Mouse (Mus musculus) midbrain, embryonic 16.5 days (tissue): ENCODE measurements around the gene Rpusd1. TPM values are rescaled to one million over a fixed set of nuclear protein-coding genes. Genes with fewer than 3 reads are reported as not detected.

Source experiments
- ATAC-seq: fragments of 200-750 bp; cut with Nextera tagmentation; 2 replicates; pipeline ENCODE4 v1.8.0; 2017; ENCODE audit warnings: moderate TSS enrichment
- H3K27ac ChIP-seq: fragments of 300-500 bp; sonication (generic); 2 replicates; pipeline ENCODE4 v1.5.1; 2014; ENCODE audit warnings: mild to moderate bottlenecking, low read length, mixed read lengths
- H3K27me3 ChIP-seq: fragments of 300-500 bp; sonication (generic); 2 replicates; pipeline ENCODE4 v1.6.1; 2014; ENCODE audit warnings: low read depth, low read length, mixed read lengths; ENCODE audit not compliant: control insufficient read depth, insufficient read depth
- H3K36me3 ChIP-seq: fragments of 300-500 bp; sonication (generic); 2 replicates; pipeline ENCODE4 v1.6.1; 2014; ENCODE audit warnings: mild to moderate bottlenecking, low read length, moderate library complexity, mixed read lengths; ENCODE audit not compliant: control insufficient read depth, insufficient read depth
- H3K4me1 ChIP-seq: fragments of 300-500 bp; sonication (generic); 2 replicates; pipeline ENCODE4 v1.6.1; 2014; ENCODE audit warnings: mild to moderate bottlenecking, low read length, mixed read lengths; ENCODE audit not compliant: control insufficient read depth, insufficient read depth
- H3K4me2 ChIP-seq: fragments of 300-500 bp; sonication (generic); 2 replicates; pipeline ENCODE4 v1.6.1; 2014; ENCODE audit warnings: mild to moderate bottlenecking, low read length, mixed read lengths
- H3K4me3 ChIP-seq: fragments of 300-500 bp; sonication (generic); 2 replicates; pipeline ENCODE4 v1.5.1; 2014; ENCODE audit warnings: low read depth, mild to moderate bottlenecking, low read length, moderate library complexity, mixed read lengths
- H3K9ac ChIP-seq: fragments of 300-500 bp; sonication (generic); 2 replicates; pipeline ENCODE4 v1.6.1; 2014; ENCODE audit warnings: low read depth, low read length, mixed read lengths
- H3K9me3 ChIP-seq: fragments of 300-500 bp; sonication (generic); replicated peaks from 2 replicates; pipeline ENCODE4 v1.6.1; 2014; ENCODE audit warnings: mild to moderate bottlenecking, low read length, mixed read lengths; ENCODE audit not compliant: control insufficient read depth, poor library complexity, severe bottlenecking
- WGBS: fragments of 180-500 bp; shearing (Covaris S2); extraction: QIAGEN DNeasy Blood & Tissue Kit; methylation state at CpG from one replicate; pipeline ENCODE4 v1.1.7; 2014; 5-methylcytosine and 5-hydroxymethylcytosine counted together
- polyA plus RNA-seq: library from polyadenylated mRNA; unstranded; fragments of >200 nt; fragmentation: Nextera tagmentation; extraction: Ambion mirVana; gene quantifications from 2 replicates; pipeline ENCODE4 v1.2.1, GENCODE M21; 2015

Gene Rpusd1
- polyA plus RNA-seq, 1 experiment from 2014 or later = 26.8 TPM

DNA sequence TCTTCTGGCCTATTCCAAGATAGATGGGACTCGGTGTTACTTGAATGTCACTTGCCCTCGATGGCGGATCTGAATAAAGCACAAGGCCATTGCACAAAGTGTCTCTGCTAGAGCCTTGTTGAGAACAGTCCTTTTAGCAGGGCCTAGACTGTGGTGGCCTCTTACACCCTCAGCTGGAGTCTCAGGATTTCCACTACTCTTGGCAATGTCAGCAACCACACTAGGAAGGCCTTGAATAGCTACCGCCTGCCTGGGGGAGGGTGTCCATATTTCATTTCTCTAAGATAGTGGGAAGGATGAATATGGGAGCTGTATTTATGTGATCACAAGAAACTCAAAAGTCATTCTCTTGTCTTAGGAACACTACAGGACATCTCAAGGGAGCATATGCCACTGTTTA is 20.8 kb downstream of the Rpusd1 start:
- no peak overlapping the region for H3K9ac ChIP-seq
- ATAC-seq = no peak
- no peak overlapping the region for H3K4me3 ChIP-seq
- no peaks in the 10 kb centered on the region for H3K36me3 ChIP-seq
- 96% methylated on average over 4 of the region's 4 CpGs for WGBS
- no peaks in the 10 kb centered on the region for H3K27me3 ChIP-seq
- H3K4me2 ChIP-seq = no peak overlapping the region
- no peaks in the 10 kb centered on the region for H3K9me3 ChIP-seq
- peaks cover 4% of the 10 kb centered on the region; the same call in 1 of the 2 replicates for H3K4me1 ChIP-seq
- H3K27ac ChIP-seq = no peak overlapping the region

DNA sequence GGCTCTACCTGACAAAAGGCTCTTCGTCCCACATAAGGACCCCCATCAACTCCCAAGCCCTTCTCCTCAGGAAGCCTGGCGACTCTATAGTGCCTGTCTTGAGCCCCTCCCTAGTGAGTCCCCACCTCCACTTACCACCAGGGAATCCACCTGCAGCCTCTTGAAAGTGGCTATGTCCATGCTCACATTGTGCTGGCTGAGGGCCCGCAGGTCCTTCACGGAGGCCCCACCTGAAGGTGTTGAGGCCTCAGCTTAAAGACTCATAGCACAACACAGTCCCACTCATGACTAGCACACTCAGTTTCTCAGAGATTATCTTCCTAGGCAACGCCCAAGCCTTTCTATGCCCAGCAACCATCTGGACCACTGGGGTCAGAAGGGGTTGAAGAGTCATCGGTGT is 21.8 kb downstream of the Rpusd1 start:
- Histone ChIP-seq H3K9me3 (no peaks in the 10 kb centered on the region), H3K9ac (no peak overlapping the region), H3K4me2 (no peak overlapping the region), H3K4me1 (peaks cover 4% of the 10 kb centered on the region; the same call in 1 of the 2 replicates), H3K36me3 (no peaks in the 10 kb centered on the region), H3K27me3 (no peaks in the 10 kb centered on the region), H3K4me3 (no peak overlapping the region), H3K27ac (no peak overlapping the region)
- ATAC-seq = no peak
- 92% methylated on average over 6 of the region's 6 CpGs for WGBS

- Histone ChIP-seq H3K9me3 (no peaks in the 10 kb centered on the region), H3K4me2 (no peak overlapping the region), H3K4me1 (peaks cover 4% of the 10 kb centered on the region; the same call in 1 of the 2 replicates), H3K9ac (no peak overlapping the region), H3K4me3 (no peak overlapping the region), H3K27me3 (no peaks in the 10 kb centered on the region), H3K27ac (no peak overlapping the region), H3K36me3 (no peaks in the 10 kb centered on the region)
- ATAC-seq = no peak
- 44% methylated on average over 5 of the region's 5 CpGs for WGBS
Measured at GRCm38 (mm10) chr17:25751446-25751845, 24.0 kb downstream of the Rpusd1 start.

DNA sequence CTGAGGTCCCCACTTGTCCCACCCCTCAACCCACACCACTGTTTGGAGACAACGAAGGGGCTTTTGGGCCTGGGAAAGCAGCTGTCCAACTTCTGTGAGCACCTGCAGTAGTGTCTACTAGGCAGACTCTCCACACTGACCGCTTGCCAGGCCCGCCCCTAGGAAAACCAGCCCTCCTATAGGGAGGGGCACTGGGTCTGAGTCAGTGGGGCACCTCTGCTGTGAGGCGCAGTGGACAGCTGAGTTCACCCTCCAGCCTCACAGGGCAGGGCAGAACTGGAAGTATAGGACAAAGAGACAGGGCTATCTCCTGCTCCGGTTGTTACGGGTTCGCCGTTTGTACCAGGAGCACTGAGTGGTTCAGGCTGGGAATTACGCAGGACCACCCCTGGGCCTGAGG is 26.8 kb downstream of the Rpusd1 start, which contains the start of gene Msln:
Gene Msln (minus strand): TSS at position 138 of the 400 bp plus-strand sequence.
- Histone ChIP-seq H3K36me3 (no peaks in the 10 kb centered on the region), H3K9me3 (no peaks in the 10 kb centered on the region), H3K4me1 (peaks cover 4% of the 10 kb centered on the region; the same call in 1 of the 2 replicates), H3K4me2 (no peak within 1 kb of the TSS), H3K27ac (no peak within 1 kb of the TSS), H3K27me3 (no peaks in the 10 kb centered on the region), H3K4me3 (no peak within 1 kb of the TSS), H3K9ac (no peak within 1 kb of the TSS)
- WGBS = 84% methylated on average over 9 of the region's 9 CpGs
- ATAC-seq = no peak

- Histone ChIP-seq H3K27ac (no peak overlapping the region), H3K4me3 (no peak overlapping the region), H3K36me3 (no peaks in the 10 kb centered on the region), H3K27me3 (0 out of 2 replicates have a peak, but pooled peaks cover under 1% of the 10 kb centered on the region), H3K4me1 (peaks cover 4% of the 10 kb centered on the region; the same call in 1 of the 2 replicates), H3K9ac (no peak overlapping the region), H3K9me3 (no peaks in the 10 kb centered on the region), H3K4me2 (no peak overlapping the region)
- no peak for ATAC-seq
- 76% methylated on average over 4 of the region's 4 CpGs for WGBS
Measured at GRCm38 (mm10) chr17:25755086-25755485, 27.6 kb downstream of the Rpusd1 start.

DNA sequence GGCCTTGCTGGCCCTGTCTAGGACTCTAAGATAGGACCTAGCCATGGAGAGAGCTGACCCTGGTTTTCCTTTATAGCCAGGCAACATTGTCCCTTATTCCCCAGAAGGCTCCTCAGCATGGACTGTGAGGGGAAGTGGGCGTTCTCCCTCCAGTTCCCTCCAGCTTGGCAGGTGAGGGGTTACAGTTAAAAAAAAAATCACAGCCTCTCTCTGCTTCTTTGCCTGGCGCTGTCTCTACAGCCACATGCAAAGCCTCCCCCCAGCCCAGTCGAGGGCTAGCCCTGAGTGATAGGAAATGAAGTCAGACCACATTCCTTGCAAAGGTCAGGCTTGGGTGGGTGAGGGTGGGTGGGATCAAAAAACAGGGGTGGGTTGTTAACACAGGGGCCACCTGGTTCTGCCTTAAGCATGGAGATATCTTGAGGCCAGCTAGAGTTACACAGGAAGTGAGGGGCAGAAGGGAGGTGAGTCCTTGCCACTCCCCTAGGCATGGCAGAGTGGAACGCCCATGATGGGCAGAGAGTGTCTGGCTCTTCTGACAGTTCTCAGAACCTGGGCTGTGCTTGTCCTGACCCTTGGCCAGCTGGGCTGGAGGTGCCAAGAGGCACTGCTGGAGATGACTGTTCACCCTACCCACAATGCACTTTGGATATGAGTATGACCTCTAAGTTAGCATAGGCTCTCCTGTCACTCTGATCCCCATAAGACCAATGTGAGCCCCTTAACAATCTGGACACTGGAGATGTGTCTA is 28.3 kb downstream of the Rpusd1 start:
- H3K27me3 ChIP-seq = peaks cover 3% of the 10 kb centered on the region; the same call in 1 of the 2 replicates
- no peak for ATAC-seq
- H3K9me3 ChIP-seq = no peaks in the 10 kb centered on the region
- H3K4me2 ChIP-seq = no peak overlapping the region
- no peak overlapping the region for H3K4me3 ChIP-seq
- no peak overlapping the region for H3K27ac ChIP-seq
- peaks cover 4% of the 10 kb centered on the region; the same call in 1 of the 2 replicates for H3K4me1 ChIP-seq
- WGBS = 74% methylated on average over 4 of the region's 4 CpGs
- no peaks in the 10 kb centered on the region for H3K36me3 ChIP-seq
- H3K9ac ChIP-seq = no peak overlapping the region

- Histone ChIP-seq H3K9ac (no peak overlapping the region), H3K4me1 (peaks cover 1% of the 10 kb centered on the region; the same call in 1 of the 2 replicates), H3K9me3 (no peaks in the 10 kb centered on the region), H3K4me2 (no peak overlapping the region), H3K36me3 (no peaks in the 10 kb centered on the region), H3K27ac (no peak overlapping the region), H3K27me3 (peaks cover 3% of the 10 kb centered on the region; the same call in 1 of the 2 replicates), H3K4me3 (no peak overlapping the region)
- 84% methylated on average over 9 of the region's 9 CpGs for WGBS
- ATAC-seq = no peak
Measured at GRCm38 (mm10) chr17:25756378-25757242, 29.1 kb downstream of the Rpusd1 start.

DNA sequence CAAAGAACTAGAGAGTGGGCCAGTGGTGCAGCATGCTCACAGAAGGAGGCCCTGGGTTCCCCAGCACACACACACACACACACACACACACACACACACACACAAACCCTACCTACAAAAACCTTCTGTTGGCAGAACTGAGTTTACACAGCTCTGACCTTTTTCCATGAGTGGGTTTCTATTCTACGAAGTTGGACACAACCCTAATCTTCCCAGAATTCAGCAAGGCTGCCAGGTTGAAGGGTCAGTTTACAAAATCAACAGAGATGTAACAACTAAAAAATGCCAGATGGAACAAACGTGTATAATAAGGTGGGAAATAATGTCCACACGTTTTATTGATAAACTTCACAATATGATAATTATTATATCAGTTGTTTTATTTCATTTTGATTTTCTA is 30.2 kb downstream of the Rpusd1 start:
- Histone ChIP-seq H3K27me3 (peaks cover 3% of the 10 kb centered on the region; the same call in 1 of the 2 replicates), H3K36me3 (no peaks in the 10 kb centered on the region), H3K27ac (no peak overlapping the region), H3K9me3 (no peaks in the 10 kb centered on the region), H3K9ac (no peak overlapping the region), H3K4me3 (no peak overlapping the region), H3K4me2 (no peak overlapping the region), H3K4me1 (no peaks in the 10 kb centered on the region)
- 81% methylated on average over 3 of the region's 3 CpGs for WGBS
- ATAC-seq = no peak
